Mouse (Mus musculus): ENCODE results near the gene Gm10477. TPM values are rescaled to one million over a fixed set of nuclear protein-coding genes. Genes with fewer than 3 reads are reported as not detected.
"Not testable (repeated sequence)": the region's sequence is repeated elsewhere in the genome, so short reads cannot be mapped to it uniquely, and the experiment has no call there.

Gene Gm10477
- polyA plus RNA-seq (2012; rRNA removed): not detected in 2 replicates

GRCm38 (mm10) chrX:56524442-56524841 is at the start of gene Gm10477:
Gene Gm10477, plus strand, starts transcription at chrX:56524742.
- 85% methylated on average over 6 of the region's 6 CpGs for WGBS
- H3K27ac ChIP-seq (ENCODE audit: insufficient read depth, low read depth, low read length); H3K27me3 ChIP-seq (ENCODE audit: control insufficient read depth, insufficient read depth, low read length); H3K36me3 ChIP-seq (ENCODE audit: control insufficient read depth, insufficient read depth, low read length); H3K4me1 ChIP-seq (ENCODE audit: control insufficient read depth, insufficient read depth, insufficient read length, low read length); H3K4me3 ChIP-seq (ENCODE audit: low read depth, low read length): not testable (repeated sequence)

DNA sequence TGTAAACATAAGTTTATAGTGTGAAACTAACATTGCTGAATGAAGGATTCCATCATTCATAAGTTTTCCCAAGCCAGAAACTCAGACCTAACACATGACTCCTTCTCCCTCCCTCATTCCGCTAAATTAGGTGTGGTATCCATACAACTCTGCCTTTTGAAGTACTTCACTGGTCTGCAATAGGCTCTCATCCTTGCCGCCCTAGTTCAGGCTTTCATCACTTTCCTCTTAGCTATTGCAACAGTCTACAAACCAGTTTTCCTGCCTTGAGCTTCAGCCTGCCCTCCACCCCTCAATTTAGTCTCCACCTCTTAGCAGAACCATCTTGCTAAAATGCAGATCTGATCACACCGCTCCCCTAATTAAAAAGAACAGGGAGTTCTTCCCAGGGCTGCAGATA is 47.0 kb upstream of the Gm10477 start:
- Histone ChIP-seq H3K4me1 (ENCODE audit: control insufficient read depth, insufficient read depth, insufficient read length, low read length) (no peaks in the 10 kb centered on the region), H3K4me3 (ENCODE audit: low read depth, low read length) (no peak overlapping the region), H3K27ac (ENCODE audit: insufficient read depth, low read depth, low read length) (no peak overlapping the region), H3K36me3 (ENCODE audit: control insufficient read depth, insufficient read depth, low read length) (no peaks in the 10 kb centered on the region), H3K27me3 (ENCODE audit: control insufficient read depth, insufficient read depth, low read length) (no peaks in the 10 kb centered on the region)
- WGBS: 80% methylated on average over 3 of the region's 3 CpGs
- TF ChIP-seq CTCF (IDR thresholded peaks at IDR 0.05; ENCODE audit: extremely low read depth, insufficient read length, insufficient replicate concordance, low read depth, low read length) (no peak), POLR2A (IDR thresholded peaks at IDR 0.05; ENCODE audit: low read depth, low read length) (no peak)

DNA sequence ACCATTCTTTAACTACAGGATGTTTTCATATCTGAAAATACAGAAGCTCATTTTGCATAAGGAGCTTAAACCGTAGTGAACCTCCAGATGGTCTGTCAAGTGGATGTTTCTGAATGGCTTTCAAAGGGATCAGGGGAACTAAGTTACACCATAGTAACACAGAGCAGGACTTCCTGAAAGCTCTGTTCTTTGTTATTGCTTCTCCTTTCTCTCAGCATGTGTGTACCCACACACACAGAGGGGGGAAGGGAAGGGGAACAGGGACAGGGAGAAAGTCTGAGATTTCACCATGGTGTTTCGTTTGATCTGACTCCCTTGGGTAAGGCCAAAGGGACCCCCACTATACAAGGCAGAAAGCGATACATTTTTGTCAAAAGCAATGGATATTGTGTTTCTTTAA is 42.6 kb upstream of the Gm10477 start:
- H3K27me3 ChIP-seq (ENCODE audit: control insufficient read depth, insufficient read depth, low read length): no peaks in the 10 kb centered on the region
- TF ChIP-seq CTCF (IDR thresholded peaks at IDR 0.05; ENCODE audit: extremely low read depth, insufficient read length, insufficient replicate concordance, low read depth, low read length) (no peak), POLR2A (IDR thresholded peaks at IDR 0.05; ENCODE audit: low read depth, low read length) (no peak)
- no peaks in the 10 kb centered on the region for H3K36me3 ChIP-seq (ENCODE audit: control insufficient read depth, insufficient read depth, low read length)
- H3K4me1 ChIP-seq (ENCODE audit: control insufficient read depth, insufficient read depth, insufficient read length, low read length): no peaks in the 10 kb centered on the region
- H3K4me3 ChIP-seq (ENCODE audit: low read depth, low read length): no peak overlapping the region
- 74% methylated on average over 3 of the region's 3 CpGs for WGBS
- H3K27ac ChIP-seq (ENCODE audit: insufficient read depth, low read depth, low read length): no peak overlapping the region

- Histone ChIP-seq H3K4me3 (ENCODE audit: low read depth, low read length) (no peak overlapping the region), H3K27ac (ENCODE audit: insufficient read depth, low read depth, low read length) (no peak overlapping the region), H3K4me1 (ENCODE audit: control insufficient read depth, insufficient read depth, insufficient read length, low read length) (no peaks in the 10 kb centered on the region), H3K27me3 (ENCODE audit: control insufficient read depth, insufficient read depth, low read length) (no peaks in the 10 kb centered on the region), H3K36me3 (ENCODE audit: control insufficient read depth, insufficient read depth, low read length) (no peaks in the 10 kb centered on the region)
- TF ChIP-seq CTCF (IDR thresholded peaks at IDR 0.05; ENCODE audit: extremely low read depth, insufficient read length, insufficient replicate concordance, low read depth, low read length): no peak
- TF ChIP-seq POLR2A (IDR thresholded peaks at IDR 0.05; ENCODE audit: low read depth, low read length): no peak
- 19% methylated on average over 1 of the region's 1 CpGs for WGBS
Observed at GRCm38 (mm10) chrX:56489758-56490157, 34.8 kb upstream of the Gm10477 start.

- no peak overlapping the region for H3K27ac ChIP-seq (ENCODE audit: insufficient read depth, low read depth, low read length)
- no peak overlapping the region for H3K4me3 ChIP-seq (ENCODE audit: low read depth, low read length)
- no peaks in the 10 kb centered on the region for H3K4me1 ChIP-seq (ENCODE audit: control insufficient read depth, insufficient read depth, insufficient read length, low read length)
- 0 out of 2 replicates have a peak, but pooled peaks cover 1% of the 10 kb centered on the region for H3K36me3 ChIP-seq (ENCODE audit: control insufficient read depth, insufficient read depth, low read length)
- H3K27me3 ChIP-seq (ENCODE audit: control insufficient read depth, insufficient read depth, low read length): no peaks in the 10 kb centered on the region
- 80% methylated on average over 7 of the region's 7 CpGs for WGBS
- no peak for TF ChIP-seq CTCF (IDR thresholded peaks at IDR 0.05; ENCODE audit: extremely low read depth, insufficient read length, insufficient replicate concordance, low read depth, low read length)
- TF ChIP-seq POLR2A (IDR thresholded peaks at IDR 0.05; ENCODE audit: low read depth, low read length): no peak
Observed at GRCm38 (mm10) chrX:56497241-56497640, 27.3 kb upstream of the Gm10477 start.

- no peak overlapping the region for H3K4me3 ChIP-seq (ENCODE audit: low read depth, low read length)
- no peak overlapping the region for H3K27ac ChIP-seq (ENCODE audit: insufficient read depth, low read depth, low read length)
- no peaks in the 10 kb centered on the region for H3K27me3 ChIP-seq (ENCODE audit: control insufficient read depth, insufficient read depth, low read length)
- WGBS: 4% methylated on average over 3 of the region's 3 CpGs
- no peaks in the 10 kb centered on the region for H3K4me1 ChIP-seq (ENCODE audit: control insufficient read depth, insufficient read depth, insufficient read length, low read length)
- H3K36me3 ChIP-seq (ENCODE audit: control insufficient read depth, insufficient read depth, low read length): no peaks in the 10 kb centered on the region
- TF ChIP-seq POLR2A (IDR thresholded peaks at IDR 0.05; ENCODE audit: low read depth, low read length) (no peak), CTCF (IDR thresholded peaks at IDR 0.05; ENCODE audit: extremely low read depth, insufficient read length, insufficient replicate concordance, low read depth, low read length) (peak; percentile 55; the same call in 1 of the 2 replicates)
Observed at GRCm38 (mm10) chrX:56531266-56531665, 6.7 kb downstream of the Gm10477 start.

- H3K4me1 ChIP-seq (ENCODE audit: control insufficient read depth, insufficient read depth, insufficient read length, low read length): no peaks in the 10 kb centered on the region
- no peaks in the 10 kb centered on the region for H3K27me3 ChIP-seq (ENCODE audit: control insufficient read depth, insufficient read depth, low read length)
- H3K27ac ChIP-seq (ENCODE audit: insufficient read depth, low read depth, low read length): no peak overlapping the region
- 43% methylated on average over 4 of the region's 4 CpGs for WGBS
- no peak for TF ChIP-seq CTCF (IDR thresholded peaks at IDR 0.05; ENCODE audit: extremely low read depth, insufficient read length, insufficient replicate concordance, low read depth, low read length)
- no peak for TF ChIP-seq POLR2A (IDR thresholded peaks at IDR 0.05; ENCODE audit: low read depth, low read length)
- no peak overlapping the region for H3K4me3 ChIP-seq (ENCODE audit: low read depth, low read length)
- H3K36me3 ChIP-seq (ENCODE audit: control insufficient read depth, insufficient read depth, low read length): no peaks in the 10 kb centered on the region
Observed at GRCm38 (mm10) chrX:56537162-56537561, 12.6 kb downstream of the Gm10477 start.

DNA sequence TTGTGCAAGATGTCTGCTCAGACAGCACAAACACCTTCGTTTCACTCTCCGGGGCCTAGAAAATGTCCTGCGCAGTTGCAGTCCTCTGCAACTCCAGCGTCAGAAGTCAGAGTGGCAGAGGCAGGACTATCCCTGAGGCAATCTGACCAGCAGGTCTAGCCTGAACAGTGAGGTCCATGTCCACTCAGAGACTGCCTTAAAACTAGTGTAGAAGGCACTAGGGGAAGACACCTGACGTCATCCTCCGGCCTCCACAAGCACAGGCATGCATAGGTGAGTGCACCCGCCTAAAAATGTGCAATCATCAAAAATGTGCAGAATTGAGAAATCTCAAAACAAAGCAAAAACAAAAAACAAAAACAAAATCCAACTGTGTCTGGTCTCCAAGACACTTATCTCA is 25.0 kb downstream of the Gm10477 start, which contains the start of gene Gm648:
Gm648 (minus strand) TSS at position 101 of the 400 bp plus-strand sequence.
- TF ChIP-seq CTCF (IDR thresholded peaks at IDR 0.05; ENCODE audit: extremely low read depth, insufficient read length, insufficient replicate concordance, low read depth, low read length) (no peak), POLR2A (IDR thresholded peaks at IDR 0.05; ENCODE audit: low read depth, low read length) (no peak)
- Histone ChIP-seq H3K36me3 (ENCODE audit: control insufficient read depth, insufficient read depth, low read length) (no peaks in the 10 kb centered on the region), H3K4me1 (ENCODE audit: control insufficient read depth, insufficient read depth, insufficient read length, low read length) (no peaks in the 10 kb centered on the region), H3K27me3 (ENCODE audit: control insufficient read depth, insufficient read depth, low read length) (no peaks in the 10 kb centered on the region), H3K4me3 (ENCODE audit: low read depth, low read length) (no peak within 1 kb of the TSS), H3K27ac (ENCODE audit: insufficient read depth, low read depth, low read length) (no peak within 1 kb of the TSS)
- WGBS: 85% methylated on average over 7 of the region's 7 CpGs

All from small intestine, adult 2 months (tissue).